Mouse (Mus musculus): ENCODE measurements around the gene Sap30l. TPM values are rescaled to one million over a fixed set of nuclear protein-coding genes. Genes with fewer than 3 reads are reported as not detected.
"Not testable (repeated sequence)": the region's sequence is repeated elsewhere in the genome, so short reads cannot be mapped to it uniquely, and the experiment has no call there.

Gene Sap30l
- total RNA-seq, 2 experiments from 2014 or later, result 14.0 to 21.9 TPM

DNA sequence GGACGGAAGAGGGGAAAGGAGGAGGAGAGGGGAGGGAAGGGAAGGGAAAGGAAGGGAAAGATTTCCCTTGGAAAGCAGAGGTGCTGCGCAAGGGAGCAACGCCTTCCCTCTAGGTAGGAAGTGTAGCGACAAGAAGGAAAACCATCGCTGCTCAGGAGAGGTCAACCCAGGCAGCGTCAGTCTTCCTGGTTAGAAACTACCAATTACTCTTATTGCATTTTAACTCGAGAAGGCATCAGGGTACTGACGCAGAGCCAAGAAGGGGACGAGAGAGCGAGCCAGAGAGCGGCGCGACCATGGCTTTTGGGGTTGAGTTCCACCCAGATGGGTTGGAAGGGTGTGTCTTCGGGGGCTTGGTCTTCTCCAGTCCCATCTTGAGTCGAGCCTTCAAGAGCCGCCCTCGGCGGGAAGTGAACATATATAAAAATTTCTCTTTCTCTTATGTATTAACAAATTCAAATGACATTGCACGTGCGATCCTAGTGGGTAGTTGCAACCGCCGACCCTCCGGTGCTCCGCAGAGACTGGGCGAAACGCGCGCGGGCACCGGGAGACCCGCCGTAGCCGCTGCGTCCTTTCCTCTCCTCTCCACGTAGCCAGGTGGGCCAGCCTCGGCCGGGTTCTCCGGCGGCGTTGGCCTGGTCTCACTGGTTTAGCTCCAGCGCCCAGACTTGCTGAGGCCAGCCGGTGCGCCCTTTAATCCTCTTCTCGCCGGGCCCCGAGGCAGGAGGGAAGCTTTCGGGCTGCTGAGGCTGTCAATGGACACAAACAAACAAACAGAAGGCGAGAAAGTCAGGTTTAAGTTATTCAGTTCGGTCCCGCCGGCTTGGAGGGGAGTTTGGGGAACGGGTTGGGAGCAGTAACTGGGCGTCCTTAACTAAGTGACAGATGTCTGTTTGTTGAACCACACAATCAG, 27.8 kb downstream of the Sap30l start:
- ATAC-seq (replicated peaks; ENCODE audit: poor library complexity, severe bottlenecking), result no peak

DNA sequence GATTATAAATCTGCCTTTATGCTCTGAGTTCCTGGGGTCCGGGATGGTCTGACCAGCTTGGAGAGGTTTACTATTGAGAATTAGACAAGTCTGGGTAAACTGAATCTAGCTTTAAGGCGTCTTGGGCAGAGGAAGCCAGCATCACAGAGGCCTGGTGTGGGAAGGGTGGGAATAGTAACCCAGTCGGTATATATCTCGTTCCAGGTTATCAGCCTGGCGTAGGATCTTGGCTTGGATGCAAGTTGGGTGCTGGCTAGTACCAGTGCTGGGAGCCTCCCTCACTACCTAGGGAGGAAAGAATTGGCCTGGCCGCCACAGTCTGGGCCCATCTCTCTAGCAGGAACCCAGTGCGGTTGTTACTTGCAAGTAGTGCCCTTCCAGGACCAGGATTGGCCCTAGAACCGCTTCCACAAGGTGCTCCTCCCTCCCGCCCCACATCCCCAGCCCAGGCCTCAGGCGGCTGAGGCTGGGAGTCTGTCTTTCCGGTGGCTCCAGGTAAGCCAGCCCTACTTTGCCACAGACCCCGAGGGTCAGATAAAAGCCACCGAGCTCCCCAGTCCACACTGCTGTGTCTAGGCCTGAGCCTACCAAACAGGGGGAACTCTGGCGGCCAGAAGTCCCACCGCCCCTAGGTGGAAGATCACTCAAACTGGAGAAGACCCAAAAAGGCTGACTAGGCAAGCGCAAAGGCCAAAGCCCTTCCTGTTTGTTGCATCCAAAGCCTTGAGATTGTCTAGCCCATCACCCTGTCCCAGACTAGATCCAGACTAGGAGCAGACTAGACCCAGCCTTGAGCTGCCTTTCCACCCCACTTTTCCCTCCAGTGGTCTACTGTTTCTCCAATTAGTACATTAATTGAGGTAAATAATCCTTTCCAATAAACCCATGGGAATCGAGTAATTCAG, 28.7 kb downstream of the Sap30l start:
- no peak for ATAC-seq (replicated peaks; ENCODE audit: poor library complexity, severe bottlenecking)

DNA sequence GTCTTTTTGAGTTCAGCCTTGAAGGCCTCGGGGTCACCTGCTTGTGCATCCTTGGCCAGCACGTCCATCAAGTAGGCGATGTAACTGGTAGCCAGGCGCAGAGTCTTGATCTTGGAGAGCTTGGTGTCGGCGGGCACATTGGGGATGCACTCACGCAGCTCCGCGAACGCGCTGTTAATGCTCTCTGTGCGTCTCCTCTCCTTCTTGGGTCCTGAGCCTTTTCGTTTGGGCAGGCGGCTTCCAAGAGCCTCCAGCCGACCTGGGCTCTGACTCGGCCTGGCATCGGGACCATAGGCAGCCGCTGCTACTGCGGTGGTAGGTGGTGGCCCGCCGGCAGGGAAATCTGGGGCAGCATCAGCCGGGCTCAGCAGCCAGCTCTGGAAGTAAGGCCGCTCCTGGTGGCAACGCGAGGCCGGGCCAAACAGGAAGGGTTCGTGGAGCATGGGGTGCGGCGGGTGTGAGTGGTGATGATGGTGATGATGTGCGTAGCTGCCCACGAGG, 29.9 kb downstream of the Sap30l start:
- no peak for ATAC-seq (replicated peaks; ENCODE audit: poor library complexity, severe bottlenecking)

DNA sequence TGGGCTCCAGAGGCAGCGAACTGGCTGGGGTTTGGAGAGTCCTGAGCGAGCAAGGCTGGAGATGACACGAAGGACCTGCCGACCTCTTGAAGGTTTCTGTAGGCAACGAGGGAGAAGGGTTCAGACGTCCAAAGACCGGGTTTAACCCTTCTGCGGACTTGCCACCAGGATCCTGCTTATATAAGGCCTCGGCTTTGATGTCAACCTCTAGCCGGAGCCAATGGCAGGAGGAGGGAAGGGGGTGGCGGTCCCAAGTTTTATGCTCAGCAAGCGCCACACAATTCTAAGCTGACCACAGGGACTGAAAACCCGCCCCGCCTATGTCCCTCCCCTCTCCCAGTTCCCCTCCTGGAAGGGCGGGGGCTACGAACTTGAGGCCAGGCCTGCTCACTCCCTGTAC, 30.4 kb downstream of the Sap30l start:
- no peak for ATAC-seq (replicated peaks; ENCODE audit: poor library complexity, severe bottlenecking)

DNA sequence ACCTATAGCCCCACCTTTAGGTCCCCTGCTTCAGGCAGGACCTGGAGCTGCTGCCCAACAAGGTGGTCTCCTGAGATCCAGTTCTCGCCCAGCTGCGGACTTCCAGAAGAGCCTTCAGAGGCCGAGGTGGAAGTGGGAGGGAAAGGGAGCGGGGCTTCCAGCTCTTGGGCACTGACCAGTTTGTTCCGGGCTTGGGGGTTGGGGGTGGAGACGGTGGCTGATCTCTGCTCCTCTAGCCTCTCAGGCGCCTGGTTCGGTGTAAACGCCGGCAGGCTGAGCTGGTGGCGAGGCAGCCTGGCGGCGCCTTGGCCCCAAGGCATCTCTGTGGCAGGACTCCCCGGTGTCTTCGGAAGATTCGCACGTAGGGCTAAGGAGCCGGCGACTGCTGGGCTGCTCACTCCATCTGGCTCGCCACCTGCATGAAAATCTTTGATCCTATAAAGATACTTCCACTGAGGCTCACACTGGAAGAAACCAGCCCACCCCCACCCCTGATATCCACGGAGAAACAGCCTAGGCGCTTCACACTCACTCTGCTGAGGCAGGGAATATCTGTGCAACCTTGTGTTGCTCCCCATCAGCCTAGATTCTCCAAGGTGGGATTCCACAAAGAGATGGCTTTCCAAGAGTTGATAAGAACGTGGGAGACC, 31.2 kb downstream of the Sap30l start, which contains the start of gene Hand1:
TSS of gene Hand1 (minus strand) at position 267 of the 650 bp plus-strand sequence.
- ATAC-seq (replicated peaks; ENCODE audit: poor library complexity, severe bottlenecking), result no peak

DNA sequence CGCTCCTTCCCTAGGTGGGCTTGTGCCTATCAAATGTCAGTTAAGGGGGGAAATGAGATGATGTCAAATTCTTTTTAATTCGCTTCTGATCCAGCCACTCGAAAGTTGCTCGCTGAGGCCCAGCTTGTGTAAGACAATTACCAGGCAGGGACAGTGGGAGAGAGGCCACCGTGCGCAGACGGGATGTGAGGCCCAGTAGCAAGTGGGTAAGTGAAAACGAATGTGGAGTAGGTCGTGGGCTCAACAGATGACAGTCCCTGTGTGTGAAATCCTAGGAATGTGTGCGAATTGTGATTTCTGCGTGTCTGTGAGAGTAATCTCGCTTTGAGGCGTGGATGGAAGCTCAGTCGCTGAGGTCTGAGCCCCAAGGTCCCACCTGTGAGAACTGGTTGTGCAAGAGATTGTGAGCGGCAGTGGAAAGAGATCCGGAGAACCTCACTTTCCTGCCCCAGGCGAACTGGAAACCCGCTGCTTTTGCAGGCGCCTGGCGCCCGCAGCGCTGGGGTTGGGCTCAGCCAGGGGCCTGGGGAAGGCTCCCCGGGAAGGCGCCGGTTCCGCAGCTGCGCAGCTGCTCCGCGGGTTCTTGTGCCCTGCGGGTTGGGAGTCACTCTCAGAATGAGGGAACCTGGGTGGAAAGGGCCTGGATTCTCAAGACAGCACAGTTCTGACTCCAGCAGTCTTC, 32.0 kb downstream of the Sap30l start:
- peak; percentile 15; the same call in 1 of the 2 replicates for ATAC-seq (replicated peaks; ENCODE audit: poor library complexity, severe bottlenecking)

DNA sequence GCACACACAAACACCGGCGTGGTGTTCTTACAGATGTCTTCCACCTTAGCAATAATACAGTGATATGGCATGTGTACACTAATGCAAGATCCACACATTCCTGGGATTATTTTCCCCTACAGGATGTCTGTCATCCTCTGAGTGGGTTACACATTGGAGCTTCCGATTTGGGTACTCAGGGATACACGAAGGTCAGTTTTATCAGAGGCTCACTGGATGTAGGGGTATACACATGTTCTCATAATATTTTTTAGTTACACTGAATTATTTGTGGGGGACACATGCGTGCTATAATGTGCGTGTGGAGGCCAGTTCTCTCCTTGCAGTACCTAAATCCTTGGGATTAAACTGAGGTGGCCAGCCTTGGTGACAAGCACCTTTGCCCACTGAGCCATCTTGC, 32.6 kb downstream of the Sap30l start:
- no peak for ATAC-seq (replicated peaks; ENCODE audit: poor library complexity, severe bottlenecking)

DNA sequence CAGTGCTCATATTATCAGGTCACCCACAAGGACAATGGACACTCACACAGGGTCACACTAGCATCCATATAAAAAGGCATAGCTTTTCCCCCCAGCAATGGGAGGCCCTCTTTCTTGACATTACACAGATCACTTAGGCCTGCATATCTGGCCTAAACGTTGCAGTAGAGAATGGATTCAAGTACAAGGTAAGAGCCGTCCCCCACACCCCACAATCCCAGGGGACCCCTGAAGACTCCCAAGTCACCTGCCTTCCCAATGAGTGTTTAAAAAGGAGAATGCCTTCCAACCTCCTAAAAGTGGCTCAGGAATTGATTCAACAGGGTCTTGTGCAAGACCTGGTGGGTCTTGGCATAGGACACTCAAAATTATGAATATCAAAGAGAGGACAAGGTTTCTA, 33.9 kb downstream of the Sap30l start:
- no peak for ATAC-seq (replicated peaks; ENCODE audit: poor library complexity, severe bottlenecking)

DNA sequence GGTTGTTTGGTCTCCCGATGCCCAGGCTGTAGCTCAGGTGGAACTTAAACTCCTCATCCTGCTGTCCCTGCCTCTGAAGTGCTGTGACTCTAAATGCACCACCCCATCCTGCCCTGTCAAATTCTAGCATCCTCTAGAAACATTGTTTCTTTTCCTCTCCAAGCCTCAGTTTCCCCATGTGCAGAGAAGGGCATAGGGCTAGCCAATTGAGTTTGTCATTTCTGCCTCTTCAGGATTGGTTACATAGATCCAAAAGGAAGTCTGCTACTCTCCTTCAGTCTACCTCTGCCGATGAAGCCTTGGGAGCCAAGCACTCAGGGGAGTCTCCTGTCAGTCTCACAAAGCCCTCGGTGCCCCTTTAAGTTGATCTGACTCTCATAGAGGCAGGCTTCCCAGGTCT, 34.5 kb downstream of the Sap30l start:
- no peak for ATAC-seq (replicated peaks; ENCODE audit: poor library complexity, severe bottlenecking)

DNA sequence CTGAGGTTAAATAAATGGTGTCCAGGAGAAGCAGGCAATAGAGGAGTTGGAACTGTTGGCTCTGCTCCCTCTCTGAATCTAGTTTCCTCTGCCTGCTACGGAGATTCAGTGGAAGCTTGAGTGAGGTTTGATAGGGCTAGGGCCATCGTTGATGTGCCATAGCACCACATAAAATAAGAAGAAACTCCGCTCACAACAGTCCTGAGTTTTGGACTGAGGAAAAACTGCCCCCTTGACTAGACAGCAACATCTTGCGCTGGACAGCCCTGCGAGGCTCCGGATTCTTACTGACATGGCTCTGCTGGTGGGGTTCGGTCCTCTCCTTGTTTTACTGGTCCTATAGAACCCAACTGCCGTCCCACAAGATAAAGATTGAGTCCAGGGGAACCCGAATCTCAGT, 35.0 kb downstream of the Sap30l start:
- no peak for ATAC-seq (replicated peaks; ENCODE audit: poor library complexity, severe bottlenecking)

DNA sequence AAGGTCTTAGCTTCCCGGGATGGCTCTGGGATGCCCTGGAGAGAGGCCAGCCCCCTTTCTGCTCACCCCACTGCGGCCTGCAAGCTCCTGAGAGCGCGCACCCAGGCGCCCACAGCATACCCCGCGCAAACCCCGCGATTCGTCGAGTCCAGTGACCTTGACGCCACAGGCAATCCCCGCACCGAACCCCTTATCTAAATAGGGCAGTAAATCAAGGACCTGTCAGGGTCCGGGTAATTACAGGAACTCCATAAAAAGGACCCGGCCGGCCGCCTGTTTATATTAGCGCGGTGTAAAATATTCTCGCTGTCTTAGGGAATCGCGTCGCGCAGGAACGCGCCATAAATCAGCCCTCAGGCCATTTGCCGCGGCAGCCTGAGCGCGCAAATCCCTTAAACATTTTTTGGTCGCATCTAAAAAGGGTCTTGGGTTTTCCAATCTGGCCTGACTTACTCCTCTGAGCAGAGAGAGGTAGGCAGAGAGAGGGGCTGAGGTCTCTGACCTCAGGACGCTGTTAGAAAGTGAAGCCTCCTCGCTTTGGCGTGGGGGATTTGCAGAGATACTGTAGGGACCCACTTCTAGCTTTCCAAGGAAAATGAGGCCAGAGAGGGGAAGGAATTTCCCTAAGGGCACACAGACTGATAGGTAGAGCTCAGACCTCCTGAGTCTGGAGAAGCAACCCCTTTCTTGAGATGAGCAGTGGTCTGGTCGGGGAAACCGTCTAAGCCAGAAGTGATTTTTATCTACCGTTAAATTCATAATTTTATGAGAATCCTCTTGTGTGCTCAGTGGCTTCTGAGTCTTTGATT, 35.6 kb downstream of the Sap30l start:
- no peak for ATAC-seq (replicated peaks; ENCODE audit: poor library complexity, severe bottlenecking)

DNA sequence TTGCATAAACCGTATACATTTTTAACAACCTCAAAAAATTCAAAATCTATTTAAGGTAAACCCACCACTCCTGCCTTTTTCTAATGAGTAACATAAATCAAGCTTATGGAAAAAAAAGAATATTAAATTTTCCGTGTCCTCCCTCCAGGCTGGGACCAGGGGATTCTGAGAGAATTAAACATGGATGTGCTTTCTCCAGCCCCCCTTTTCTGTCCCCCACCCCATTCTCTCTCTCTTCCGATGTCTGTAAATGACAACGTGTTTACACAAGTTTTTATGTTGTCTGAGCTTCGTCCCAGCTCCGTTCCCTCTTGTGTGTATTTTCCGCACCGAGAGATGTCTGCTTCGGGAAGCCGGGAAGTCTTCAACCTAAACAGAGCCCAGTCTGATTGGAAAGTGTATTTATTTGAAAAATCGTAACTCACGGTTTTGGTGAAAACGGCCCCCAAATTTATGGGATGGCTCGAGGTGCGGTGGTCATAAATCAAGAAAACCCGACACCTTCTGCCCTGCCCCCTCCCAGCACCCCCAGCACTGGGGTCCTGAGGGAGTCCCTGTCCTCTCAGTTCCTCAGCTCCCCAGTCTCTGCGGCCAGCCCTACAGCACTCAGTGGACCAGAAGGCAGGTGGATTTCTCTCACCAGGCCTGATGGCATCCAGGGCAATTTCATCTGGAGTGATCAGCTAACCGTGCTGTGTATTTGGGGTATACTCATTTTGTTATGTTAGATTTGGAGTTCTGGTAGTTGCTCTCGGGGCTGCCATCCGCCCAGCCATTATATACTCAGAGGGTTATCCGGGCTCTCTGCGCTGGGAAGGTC, 36.6 kb downstream of the Sap30l start:
- no peak for ATAC-seq (replicated peaks; ENCODE audit: poor library complexity, severe bottlenecking)

DNA sequence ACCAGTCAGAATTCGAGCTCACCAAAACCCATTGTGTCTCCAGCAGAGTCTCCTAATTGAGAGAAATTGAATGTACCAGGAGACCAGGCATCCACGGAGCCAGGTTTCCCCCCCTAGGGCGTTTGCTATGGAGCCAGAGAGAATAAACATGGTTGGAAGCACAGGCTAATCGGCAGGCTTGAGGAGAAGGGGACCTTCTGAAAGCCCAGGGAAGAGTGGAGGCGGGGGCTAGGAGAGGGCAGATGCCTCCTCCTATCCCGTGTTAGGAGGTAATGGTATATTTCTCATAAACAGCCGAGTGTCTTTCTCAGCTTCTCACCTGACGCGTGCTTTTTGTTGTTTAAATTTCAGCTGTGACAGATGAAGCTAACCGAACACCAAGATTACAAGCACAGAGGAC, 39.5 kb downstream of the Sap30l start:
- no peak for ATAC-seq (replicated peaks; ENCODE audit: poor library complexity, severe bottlenecking)

DNA sequence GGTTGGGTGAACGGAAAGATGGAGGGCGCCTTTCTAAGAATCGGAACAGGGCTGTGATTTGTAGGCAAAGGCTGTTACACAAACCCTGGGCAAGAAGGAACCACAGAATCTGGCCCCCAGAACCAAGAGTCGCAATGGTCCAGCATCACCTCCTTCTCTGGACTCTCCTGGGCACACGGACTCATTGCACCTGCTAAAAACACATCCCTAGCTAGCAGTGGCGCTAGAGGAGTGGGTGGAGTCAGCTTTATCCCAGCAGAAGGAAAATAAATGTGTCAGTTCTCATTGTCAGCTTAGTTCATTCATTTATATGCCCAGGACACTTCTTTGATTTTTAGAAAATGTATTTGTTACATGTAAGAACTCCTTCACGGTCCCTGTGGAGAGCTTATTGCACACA, 40.0 kb downstream of the Sap30l start:
- no peak for ATAC-seq (replicated peaks; ENCODE audit: poor library complexity, severe bottlenecking)

DNA sequence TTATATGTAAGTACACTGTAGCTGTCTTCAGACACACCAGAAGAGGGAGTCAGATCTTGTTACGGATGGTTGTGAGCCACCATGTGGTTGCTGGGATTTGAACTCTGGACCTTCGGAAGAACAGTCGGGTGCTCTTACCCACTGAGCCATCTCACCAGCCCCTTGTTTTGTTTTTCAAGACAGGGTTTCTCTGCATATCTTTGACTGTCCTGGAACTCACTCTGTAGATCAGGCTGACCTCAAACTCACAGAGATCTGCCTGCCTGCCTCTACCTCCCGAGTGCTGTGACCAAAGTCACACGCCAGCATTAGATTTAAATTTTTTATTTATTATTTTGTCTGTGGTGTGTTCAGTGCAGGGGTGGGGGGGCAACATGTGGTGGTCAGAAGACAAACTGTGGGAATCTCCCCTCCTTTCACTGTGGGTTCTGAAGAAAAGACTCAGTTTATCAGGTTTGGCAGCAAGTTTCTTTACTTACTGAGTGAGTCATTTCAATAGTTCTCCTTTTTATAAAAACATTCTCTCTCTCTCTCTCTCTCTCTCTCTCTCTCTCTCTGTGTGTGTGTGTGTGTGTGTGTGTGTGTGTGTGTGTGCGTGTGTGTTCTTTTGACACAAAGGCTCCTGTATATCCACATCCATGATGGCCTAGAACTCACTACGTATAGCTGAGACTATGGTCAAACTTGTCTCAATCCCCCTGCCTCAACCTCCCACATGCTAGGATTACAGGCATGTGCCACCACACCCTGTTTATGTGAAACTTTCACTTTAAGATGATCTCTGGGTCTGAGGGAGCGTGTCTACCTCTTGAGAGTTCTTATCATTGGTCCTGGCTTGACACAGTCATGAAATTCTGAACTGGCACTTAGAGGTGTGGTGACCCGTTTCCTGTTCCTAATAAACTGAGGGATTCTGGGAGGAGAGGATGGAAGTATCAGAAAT, 45.3 kb downstream of the Sap30l start:
- not testable (repeated sequence) for ATAC-seq (replicated peaks; ENCODE audit: poor library complexity, severe bottlenecking)

DNA sequence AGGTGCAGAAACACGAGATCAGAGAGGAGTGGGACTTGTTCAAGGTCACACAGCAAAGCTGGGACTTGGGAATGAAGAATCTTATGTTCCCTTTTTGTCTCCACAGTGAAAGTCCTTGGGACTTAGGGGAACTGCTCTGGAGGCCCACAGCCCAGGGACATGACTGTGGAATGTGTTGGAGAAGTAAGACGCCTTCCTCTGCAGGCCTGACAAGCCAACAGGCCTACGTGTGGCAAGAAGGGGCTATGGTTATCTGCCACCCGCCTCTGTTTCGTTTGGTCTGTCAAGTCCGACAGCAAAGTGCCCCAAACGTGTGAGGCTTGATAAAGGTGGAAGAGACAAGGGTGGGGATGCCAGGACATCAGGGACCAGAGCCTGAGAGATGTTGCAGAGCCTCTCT, 46.0 kb downstream of the Sap30l start:
- ATAC-seq (replicated peaks; ENCODE audit: poor library complexity, severe bottlenecking), result no peak

DNA sequence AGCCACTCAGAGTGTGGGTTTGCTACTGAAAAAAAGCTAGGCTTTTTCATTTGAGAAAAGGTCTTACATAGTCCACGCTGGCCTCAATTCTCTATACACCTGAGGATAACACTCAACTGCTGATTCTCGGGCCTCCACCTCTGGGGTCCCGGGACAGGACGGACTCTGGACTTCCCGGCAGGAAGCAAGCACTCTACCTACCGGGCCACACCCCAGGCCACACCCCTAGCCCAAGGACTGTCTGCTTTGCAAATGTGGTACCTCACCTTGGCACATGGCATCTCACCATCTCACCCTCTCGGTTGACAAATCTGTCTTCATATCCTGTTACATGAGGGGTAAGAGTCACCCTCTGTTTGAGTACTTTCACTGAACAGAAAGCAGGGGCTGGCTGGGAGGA, 48.9 kb downstream of the Sap30l start:
- ATAC-seq (replicated peaks; ENCODE audit: poor library complexity, severe bottlenecking), result peak; percentile 45; the same call in 1 of the 2 replicates

Data from granulocyte monocyte progenitor cell, adult 5-6 weeks (primary cell).